Mouse (Mus musculus) lung, postnatal 4 days (tissue): ENCODE results near the gene Entpd2.
A peak's percentile ranks its signal among the peaks of the same experiment; 100 is the strongest.
"Not testable (repeated sequence)": the region's sequence is repeated elsewhere in the genome, so short reads cannot be mapped to it uniquely, and the experiment has no call there.

Source experiments
- DNase-seq, 2 experiments: peaks; one replicate each; pipeline ENCODE4 v3.0.0; 2021

Gene Entpd2

DNA sequence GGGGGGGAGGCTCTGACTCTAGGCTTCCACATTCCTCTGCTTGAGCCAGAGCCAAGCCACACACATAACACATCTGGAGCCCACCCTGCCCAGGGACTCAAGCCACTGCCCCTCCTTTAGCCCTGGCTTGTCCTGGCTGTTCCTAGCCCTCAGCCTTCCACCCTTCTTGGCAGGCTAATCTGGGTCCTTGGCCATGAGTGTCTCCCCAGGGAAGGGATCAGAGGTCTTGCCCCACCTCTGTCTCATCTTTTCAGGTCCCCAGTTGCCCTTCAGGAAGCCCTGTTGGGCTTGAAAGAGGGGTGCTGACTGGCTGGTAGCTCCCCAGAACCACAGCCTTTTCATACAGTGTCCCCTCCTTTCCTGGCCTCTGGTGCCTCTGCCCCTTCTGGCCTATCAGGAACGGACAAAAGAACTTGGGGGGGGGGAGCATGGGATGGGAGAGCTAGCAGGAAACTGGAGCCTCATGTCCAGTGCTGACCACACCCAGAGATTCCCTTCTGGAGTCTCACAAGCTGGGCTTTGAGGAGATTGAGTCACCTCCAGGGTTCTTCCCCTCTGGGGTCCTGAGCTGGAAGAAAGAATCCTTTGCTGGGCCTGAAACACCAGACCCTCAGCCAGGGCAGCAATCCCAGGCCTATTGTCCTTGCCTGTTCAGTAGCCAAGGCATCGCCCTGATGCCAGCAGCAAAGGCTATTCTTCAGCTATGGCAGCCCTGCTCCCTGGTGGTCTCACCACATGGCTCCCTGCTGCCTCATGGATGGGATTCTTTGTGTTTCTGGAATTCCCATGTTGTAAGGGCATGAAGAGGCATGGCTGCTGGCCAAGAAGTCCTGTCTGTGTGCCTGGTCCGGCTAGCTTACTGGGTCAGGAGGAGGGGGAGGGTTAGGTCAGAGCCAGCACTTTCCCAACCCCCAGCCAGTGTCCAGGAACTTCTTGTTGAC, 1.1 kb upstream of the Entpd2 start:
- peak in 1 of 2 experiments; percentile 29 for DNase-seq

DNA sequence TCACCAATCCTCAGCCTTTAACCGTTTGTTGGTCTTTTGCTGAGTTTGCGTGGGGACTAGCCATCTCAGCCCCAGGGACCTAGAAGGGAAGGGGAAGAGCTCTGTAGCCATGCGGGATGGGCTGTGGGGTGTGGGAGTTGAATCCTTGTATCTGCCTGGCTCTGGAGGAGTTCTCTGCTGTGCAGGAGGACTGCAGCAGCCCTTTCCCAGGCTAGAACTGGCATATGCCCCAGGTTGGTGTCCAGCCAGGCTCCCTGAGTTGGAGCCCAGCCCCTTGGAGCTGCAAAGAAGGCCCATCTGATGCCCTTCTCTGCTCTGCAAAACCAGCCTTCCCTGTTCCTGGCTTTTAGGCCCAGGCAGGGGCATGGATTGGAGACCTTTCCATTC, 916 bp downstream of the Entpd2 start:
- DNase-seq = no peak

DNA sequence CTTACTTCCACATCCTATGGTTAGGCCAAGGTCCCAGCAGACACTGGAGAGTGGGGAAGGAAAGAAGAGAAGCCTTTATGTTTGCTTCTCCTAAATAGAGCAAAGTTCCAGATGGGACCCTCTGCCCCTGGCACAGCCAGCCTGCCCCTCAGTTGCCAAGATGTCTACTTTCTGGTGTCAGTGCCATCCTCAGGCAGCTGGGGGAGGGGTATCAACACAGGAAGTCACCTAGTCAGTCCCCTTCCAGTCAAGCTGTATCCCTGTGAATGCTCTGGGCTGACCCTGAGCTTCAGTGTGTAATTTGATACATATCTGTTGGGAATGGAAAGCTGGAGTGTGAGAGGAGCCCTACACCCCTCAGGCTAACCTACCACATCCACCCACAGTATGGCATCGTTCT, 1.3 kb downstream of the Entpd2 start:
- no peak for DNase-seq

DNA sequence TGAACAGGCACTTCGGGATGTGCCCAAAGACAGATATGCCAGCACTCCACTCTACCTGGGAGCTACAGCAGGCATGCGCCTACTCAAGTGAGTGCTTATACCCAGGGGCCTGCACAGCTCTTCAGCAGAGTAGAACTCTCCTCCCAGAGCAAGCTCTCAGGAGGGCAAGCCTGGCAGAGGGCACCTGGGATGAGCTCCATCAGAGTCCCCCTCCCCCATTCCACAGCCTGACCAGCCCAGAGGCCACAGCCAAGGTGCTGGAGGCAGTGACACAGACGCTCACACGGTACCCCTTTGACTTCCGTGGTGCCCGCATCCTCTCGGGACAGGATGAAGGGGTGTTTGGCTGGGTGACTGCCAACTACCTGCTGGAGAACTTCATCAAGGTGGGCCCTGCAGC, 2.4 kb downstream of the Entpd2 start:
- DNase-seq = peak in 1 of 2 experiments; percentile 13

DNA sequence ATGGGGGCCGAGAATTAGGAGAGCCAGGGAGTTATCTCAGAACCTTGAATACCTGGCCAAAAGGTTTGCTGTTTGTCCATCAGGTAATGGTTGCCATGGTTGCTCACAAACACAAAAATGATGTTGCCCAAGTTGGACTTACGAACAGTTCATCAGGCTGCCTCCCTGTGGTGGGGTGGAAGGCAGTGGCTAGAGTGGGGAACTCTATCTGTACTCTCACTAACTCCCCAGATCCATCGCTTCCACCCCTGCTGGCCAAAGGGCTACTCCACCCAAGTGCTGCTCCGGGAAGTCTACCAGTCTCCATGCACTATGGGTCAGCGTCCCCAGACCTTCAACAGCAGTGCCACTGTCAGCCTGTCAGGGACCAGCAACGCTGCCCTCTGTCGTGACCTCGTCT, 3.4 kb downstream of the Entpd2 start, which contains the start of gene Npdc1:
Gene Npdc1, plus strand, starts transcription at position 301 of the 400 bp plus-strand sequence.
- no peak for DNase-seq

DNA sequence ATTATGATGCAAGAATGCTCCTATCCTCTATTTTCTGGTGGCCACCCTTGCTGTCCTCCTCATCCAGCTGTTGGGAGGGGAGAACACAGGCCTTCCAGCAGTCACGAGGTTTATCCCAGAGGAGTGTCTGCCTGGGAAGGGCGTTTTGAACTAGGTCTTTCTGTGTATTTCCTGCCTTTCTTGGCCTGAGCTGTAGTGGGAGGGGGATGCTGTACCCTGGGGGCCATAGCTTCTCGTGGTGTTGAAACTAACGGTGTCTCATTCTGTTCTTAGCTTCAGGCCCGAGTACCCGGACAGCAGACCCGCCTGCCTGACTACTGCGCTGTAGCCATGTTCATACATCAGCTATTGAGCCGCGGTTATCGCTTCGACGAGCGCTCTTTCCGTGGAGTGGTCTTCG, 4.6 kb downstream of the Entpd2 start:
- DNase-seq = no peak

DNA sequence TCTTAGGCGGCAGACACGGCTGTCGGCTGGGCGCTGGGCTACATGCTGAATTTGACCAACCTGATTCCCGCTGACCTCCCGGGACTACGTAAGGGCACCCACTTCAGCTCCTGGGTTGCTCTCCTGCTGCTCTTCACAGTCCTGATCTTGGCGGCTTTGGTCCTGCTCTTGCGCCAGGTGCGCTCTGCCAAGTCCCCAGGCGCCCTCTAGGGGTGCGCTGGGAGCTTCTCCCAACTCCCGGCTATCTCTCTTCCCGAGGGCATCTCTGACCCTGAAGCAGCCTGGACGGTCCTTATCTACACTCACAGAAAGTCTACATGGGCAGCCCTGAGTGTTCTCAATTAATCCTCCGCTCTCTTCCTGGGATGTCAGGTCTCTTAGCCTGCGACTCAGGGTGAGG, 5.1 kb downstream of the Entpd2 start:
- peak; percentile 48 to 62 for DNase-seq

DNA sequence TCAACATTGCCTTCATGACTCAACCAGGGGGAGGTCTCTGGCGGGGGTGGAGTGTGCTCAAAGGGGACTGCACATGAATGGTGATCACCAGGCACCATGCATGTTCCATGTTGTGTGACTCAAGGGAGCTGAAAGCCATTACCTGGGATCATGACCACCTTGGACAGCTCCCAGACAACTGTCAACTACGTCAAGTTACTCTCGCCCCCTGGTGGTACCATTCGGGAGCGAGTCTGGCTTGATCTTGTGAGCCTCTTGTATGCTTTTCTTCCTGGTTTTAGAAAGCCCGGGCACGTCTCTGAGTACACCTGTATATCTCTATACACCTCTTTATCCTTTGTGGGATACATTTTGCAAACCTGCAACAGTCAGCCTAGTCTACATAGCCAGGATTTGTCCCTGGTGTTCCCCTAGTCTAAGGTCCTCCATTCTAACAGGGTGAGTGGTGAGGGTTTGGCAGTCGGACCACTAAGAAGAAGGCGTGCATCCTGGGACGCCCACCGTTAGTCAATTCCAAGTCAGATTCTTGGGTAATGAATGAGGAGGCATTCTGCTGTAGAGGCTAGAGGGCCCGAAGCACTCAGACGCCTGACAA, 6.8 kb downstream of the Entpd2 start:
- peak; percentile 78 to 87 for DNase-seq

DNA sequence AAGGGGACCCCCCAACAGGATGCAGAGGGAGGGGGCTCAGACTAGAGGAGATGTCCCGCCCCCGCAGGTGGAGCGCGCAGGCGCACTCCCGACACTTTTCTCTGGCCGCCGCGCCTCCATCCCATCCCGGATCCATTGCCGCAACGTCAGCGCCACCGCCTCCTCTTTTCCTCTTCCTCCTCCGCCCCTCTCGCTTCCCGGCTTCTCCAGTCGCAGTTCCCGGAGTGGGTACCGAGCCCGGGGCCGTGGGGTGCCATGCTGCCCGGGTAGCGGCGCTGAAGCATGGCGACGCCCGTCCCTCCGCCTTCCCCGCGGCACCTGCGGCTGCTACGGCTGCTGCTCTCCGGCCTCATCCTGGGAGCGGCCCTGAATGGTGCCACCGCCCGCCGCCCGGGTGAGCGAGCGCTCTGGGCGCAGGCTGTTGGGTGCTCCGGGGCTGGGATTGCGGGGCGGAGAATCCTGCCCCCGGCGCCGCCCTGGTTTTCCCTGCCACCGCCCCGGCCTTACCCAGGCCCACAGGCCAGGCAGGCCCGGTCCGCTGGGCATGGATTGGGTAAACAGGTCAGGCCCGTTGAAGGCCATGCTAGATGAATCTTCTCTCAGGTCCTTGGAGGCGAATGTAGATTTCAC, 7.4 kb downstream of the Entpd2 start:
- peak; percentile 66 to 72 for DNase-seq

DNA sequence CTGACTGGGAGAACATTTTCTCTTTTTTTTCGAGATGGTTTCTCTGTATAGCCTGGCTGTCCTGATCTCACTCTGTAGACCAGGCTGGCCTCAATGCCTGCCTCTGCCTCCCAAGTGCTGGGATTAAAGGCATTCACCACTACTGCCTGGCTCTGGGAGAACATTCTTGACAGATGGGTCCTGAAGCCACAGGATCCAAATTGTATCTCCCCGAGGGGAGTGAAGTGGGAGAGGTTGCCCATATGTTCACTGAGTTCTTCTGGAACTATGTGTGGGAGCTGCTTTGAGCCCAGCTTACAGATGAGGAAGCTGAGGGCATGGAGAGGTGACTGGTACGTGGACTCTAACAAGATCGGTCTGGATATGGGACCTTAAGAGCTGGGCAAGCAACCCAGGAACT, 8.3 kb downstream of the Entpd2 start:
- peak in 1 of 2 experiments; percentile 13 for DNase-seq

DNA sequence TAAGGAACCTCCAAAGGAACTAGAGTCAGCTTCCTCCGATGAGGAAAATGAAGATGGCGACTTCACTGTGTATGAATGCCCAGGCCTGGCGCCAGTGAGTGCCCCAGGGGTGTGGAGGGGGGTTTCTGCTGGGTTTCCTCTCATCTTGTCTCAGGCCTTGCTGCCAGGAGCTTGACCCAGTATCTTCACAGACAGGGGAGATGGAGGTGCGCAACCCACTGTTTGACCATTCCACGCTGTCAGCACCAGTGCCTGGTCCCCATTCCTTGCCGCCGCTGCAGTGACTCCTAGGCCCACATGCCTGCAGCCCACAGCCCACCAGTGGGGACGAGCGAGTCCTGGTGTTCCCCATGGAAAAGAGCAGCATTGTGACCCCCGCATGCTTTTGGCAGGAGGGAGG, 13.2 kb downstream of the Entpd2 start:
- peak in 1 of 2 experiments; percentile 17 for DNase-seq

DNA sequence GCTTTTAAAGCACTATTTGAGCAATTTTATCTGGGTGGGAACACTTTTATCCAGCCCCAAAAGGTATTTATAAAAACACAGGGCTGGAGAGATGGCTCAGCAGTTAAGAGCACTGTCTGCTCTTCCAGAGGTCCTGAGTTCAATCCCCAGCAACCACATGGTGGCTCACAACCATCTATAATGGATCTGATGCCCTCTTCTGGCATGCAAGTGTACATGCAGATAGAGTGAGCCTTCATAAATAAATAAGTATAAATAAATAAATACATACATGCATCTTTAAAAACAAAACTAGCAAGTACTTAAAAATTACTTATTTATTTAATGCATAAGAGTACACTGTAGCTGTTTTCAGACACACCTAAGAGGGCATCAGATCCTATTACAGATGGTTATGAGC, 17.8 kb downstream of the Entpd2 start:
- DNase-seq = not testable (repeated sequence)

DNA sequence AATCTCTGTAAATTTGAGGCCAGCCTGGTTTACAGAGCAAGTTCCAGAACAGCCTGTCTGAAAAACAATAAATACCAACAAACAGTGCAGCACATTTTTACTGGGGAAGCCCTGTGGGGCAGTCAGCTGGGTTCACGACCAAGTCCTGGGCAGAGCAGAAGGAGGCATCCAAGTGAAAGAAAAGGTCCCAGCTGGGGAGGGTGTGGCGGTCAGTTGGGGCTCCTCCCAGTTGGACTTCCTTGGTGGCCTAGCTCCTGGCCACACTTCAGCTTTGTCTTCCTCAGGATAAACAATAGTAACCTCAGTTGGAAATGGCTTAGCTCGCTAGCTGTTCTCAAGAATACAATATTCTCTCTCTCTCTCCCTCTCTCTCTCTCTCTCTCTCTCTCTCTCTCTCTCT, 21.8 kb downstream of the Entpd2 start:
- no peak for DNase-seq

DNA sequence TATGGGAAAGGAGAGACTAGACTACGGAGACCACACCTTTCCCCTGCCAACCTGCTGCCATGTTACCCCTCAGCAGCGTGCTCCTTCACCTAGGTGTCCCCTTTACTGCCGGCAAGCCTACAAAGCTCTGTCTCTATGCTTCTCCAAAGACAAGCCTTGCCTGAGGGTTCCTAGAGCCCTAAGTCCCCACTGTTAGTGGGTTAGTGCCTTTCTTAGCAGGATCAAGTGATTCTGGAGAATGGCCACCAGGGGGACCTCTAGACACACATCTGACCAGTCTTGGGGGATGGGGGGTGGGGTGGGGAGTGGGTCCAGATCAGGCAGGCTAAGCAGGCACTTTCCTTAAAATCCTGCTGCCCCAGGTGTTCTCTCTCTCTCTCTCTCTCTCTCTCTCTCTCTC, 26.2 kb downstream of the Entpd2 start:
- DNase-seq = peak in 1 of 2 experiments; percentile 55

DNA sequence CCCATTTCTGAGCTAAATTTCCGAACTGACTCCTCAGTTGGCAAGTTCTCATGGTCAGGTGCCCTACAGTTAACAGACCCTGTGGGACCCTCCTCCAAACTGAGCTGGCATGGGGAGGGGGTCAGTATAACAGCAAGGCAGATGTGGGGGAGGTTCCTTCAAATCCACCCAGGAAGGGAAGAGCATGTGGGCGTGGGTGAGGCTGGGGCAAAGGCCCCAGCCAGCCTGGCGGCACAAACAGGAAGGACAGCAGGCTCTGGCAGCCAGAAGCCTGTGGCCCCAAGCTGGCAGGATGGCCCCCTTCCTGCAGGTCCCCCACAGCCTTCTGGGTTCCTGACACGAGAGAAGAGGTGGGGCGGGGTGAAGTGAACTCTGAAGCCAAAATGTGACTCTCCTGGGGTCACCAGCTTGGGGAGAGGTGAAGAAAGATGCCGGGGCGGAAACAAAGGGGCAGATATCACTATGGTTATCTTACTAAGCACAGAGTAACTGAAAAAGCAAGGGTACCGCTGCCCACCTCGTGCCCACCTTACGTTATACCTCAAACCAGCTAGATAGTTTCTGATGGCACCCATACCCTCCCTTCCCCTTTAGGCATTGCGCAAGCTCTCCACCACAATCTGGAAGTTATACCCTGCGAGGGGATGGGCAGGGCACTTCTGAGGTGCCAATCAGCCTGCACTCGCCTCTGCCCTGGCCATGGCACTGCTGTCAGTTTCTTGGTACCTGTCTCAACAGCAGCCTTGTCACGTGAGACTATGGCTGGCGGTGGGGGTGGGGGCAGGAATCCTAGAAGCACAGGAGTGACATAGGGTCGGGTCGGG, 27.1 kb downstream of the Entpd2 start, which contains the start of gene Fut7:
Gene Fut7, plus strand, starts transcription at position 681 of the 824 bp plus-strand sequence.
- DNase-seq = peak; percentile 54 to 59

DNA sequence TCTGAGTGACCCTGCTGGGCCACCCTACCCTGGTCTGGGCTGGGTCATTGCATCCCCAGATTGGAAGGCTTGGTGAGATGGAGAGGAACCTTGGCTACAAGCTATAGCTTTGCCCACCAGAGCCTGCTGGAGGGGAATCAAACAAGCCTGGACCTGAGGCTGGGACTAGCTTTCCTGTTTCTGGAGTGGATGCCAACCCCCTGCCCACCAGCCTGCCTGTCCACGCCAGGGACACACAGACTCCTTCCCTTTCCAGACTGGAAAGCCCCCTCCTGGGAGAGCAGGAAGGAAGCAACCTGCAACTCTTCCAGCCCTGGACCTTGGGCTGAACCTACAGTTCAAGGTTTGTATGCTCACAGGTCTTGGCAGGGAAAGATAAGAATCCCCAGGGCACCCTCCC, 28.0 kb downstream of the Entpd2 start:
- DNase-seq = no peak

DNA sequence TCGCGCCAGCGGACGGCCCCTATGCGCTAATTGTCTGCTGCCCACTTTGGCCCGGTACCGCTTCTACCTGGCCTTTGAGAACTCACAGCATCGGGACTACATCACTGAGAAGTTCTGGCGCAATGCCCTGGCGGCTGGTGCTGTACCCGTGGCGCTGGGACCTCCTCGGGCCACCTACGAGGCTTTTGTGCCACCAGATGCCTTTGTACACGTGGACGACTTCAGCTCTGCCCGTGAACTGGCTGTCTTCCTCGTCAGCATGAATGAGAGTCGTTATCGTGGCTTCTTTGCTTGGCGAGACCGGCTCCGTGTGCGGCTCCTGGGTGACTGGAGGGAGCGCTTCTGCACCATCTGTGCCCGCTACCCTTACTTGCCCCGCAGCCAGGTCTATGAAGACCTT, 29.8 kb downstream of the Entpd2 start:
- no peak for DNase-seq

DNA sequence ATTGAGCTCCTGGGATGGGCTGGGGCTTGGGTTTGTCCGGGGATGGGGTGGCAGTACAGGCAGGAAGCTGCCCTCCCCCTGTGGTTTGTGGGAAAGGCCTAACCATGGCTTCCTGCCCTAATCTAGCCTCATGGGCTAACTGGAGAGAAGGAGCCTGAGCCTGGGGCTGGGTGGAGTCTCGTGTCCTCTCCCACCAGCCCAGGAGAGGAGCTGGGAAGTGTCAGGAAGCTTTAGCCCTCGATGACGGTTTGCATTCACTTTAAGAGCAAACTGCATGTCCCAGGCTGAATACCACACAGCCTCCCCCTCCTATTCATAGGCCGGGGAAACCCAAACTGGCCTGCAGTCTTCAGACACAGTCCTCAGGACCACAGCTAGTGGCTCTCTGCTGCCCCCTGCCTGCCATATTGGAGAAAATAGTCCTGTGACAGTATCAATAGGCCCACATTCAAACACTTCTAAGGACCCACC, 31.1 kb downstream of the Entpd2 start:
- peak in 1 of 2 experiments; percentile 77 for DNase-seq

DNA sequence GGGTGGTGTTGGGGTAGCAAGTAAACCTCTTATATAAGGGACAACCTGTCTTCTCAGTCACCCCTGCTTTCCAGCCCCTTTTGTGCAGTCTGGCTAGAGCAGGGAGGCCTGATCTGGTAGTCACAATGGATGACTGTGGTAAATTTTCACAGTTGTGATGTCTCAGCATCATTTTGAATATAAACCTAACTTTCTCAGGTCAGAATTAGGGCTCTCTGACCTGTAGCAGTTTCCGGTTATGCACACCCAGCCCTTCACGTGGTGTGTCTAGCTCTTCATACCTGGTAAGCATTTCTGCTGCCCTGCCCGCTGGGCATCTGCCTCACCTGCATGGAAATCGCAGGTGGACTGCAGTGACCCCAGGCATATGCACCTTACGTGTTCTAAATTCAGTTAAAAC, 31.6 kb downstream of the Entpd2 start:
- no peak for DNase-seq

DNA sequence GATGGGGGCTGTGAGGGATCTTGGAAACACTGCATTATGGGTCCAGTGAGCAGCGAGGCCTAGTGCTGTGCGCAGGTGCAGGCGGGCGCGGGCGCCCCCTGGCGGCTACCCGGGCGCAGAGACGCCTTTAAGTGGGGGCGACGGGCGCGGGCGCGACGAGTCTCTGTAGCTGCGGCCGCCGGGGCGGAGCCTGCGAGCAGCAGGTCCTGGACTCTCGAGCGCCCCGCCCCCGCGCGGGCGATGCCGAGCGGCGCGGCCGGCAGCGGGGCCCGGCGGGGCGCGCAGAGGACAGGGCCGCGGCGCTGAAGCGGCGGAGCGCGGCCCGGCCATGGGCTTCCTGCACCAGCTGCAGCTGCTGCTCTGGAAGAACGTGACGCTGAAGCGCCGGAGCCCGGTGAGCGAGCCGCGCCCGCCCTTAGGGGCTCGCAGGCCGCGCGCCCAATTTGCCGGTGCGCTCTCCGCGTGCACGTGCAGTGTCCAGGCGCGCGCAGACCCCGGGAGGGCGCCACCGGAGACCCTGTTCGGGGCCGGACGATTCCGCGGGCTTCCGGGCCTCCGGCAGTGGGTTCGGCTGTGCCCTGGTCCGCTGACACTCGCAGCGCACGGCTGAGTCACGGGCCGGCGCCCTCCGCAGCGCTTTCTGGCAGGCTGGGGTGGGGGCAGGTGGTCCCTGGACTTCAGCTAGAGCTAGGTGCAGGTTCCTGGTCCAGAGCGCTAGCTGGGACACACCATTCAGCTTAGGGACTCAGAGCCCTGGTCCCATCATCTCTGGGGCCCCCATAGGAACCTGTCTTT, 33.0 kb downstream of the Entpd2 start, which contains the start of gene Abca2:
Gene Abca2, plus strand, starts transcription at position 262 of the 795 bp plus-strand sequence.
- DNase-seq = peak; percentile 96

DNA sequence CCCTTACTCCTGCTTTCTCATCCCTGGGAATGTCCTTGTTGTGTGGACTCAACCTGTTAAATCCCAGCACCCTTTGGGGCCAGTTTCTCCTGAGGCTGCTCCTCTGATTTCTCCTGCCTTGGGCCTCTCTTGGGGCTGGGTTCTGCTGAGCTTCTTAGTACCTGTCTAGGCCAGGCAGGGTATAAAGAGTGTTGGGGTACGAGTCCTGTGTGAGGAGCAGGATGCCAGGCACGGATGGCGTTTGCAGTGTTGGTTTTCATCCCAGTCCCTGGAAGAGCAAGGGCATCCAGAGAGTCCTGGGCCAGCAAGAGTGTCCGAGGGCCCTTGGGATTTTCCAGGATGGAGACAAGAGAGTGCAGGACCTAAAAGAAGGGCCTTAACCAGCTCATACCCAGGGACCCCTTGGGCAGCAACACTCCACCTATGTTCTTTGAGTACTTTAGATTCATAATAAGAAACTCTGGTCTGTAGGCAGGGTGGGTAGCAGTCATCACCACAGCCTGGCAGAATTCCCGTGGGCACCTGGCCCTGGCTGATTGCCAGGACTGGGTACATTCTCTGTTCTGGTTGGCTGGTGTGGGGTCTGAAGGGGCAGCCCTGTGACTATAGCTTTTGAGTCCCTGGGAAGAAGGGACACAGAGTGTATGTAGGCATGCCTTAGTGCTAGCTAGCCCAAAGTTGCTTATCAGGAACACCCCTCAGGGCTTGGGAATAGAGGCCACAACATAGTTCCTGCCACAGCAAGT, 33.9 kb downstream of the Entpd2 start:
- no peak for DNase-seq
